Mouse (Mus musculus) thymus, postnatal 14 days (tissue): ENCODE data around the gene Agap1.

Experiments
- DNase-seq: peaks from one replicate; pipeline ENCODE4 v3.0.0; 2021

The Agap1 gene

GRCm38 (mm10) chr1:89621952-89622351 lies 167.3 kb downstream of the Agap1 start:
- DNase-seq, result no peak

- DNase-seq, result no peak
Measured at GRCm38 (mm10) chr1:89622801-89623200, 168.2 kb downstream of the Agap1 start.

DNA sequence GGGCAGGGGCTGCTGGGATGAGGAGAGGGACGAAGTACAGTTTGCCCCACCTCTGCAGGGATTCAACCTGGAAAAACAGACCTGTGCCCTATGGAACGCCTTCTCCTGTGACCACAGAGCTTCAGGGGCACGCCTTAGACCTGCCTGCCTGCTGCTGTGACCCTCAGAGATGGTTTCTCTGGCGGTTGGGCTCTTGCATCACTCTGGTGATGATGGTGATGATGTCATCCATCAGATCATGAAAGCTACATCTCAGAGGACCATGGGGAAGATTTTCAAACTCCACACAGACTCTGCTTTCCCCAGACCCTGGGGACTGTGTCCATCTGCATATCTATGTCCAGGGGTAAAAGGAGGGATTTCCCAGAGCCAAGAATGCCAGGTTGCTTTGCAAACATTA lies 170.7 kb downstream of the Agap1 start:
- DNase-seq, result no peak

- no peak for DNase-seq
Measured at GRCm38 (mm10) chr1:89625967-89626366, 171.4 kb downstream of the Agap1 start.

- DNase-seq, result no peak
Measured at GRCm38 (mm10) chr1:89626940-89627339, 172.3 kb downstream of the Agap1 start.

- no peak for DNase-seq
Measured at GRCm38 (mm10) chr1:89627650-89628049, 173.0 kb downstream of the Agap1 start.

- no peak for DNase-seq
Measured at GRCm38 (mm10) chr1:89630836-89631235, 176.2 kb downstream of the Agap1 start.

GRCm38 (mm10) chr1:89631747-89632146 lies 177.1 kb downstream of the Agap1 start:
- DNase-seq, result peak; percentile 27

DNA sequence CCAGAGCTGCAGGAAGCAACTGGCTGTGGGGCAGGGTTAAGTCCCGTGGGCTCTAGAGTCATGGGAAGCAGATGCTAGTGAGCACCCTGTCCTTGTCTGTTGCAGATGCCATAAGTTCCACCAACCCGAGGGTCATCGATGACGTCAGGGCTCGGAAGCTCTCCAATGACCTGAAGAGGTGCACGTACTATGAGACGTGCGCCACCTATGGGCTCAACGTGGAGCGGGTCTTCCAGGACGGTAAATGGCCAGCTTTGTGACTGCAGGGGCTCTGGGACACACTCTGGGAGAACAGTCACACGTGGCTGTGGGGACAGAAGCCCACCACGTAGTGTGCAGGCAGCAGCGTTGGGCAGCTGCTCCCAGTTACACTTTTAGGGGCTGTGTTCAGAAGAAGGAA lies 179.4 kb downstream of the Agap1 start:
- no peak for DNase-seq

DNA sequence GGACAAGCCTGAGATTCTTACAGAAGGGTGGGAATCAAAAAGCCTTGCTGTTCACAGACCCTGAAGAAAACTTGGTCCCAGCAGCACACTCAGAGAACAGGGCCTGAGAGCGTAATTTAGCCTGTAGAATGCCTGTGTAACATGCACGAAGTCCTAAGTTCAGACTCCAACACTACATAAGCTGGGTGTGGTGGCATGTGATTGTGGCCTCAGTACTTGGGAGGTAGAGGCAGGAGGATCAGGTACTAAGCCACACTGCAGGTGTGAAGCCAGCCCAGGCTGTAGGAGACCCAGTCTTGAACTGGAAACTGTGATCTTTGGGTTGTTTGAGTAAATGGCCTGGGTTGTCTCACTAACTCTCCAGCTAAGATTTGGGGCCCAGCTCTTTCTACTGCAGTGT lies 180.5 kb downstream of the Agap1 start:
- no peak for DNase-seq

DNA sequence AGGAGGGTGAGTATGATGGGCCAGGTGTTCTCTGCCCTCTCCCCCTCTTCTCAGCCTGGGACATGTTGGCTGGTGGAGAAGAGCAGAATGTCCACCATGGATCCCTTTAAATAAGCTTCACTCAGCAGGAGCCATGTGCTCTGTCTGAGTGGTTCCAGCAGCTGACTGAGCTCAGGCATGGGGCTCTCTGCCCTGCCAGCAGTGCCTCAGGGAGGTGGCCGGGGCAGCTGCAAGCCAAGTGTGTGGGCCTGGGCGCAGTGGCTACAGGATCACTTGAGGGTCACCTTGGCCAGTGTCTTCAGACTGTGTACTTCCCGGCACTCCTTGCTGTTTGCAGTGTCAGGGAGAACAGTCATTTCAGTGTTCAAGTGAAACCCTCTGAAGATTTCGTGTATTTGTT lies 183.1 kb downstream of the Agap1 start:
- no peak for DNase-seq

DNA sequence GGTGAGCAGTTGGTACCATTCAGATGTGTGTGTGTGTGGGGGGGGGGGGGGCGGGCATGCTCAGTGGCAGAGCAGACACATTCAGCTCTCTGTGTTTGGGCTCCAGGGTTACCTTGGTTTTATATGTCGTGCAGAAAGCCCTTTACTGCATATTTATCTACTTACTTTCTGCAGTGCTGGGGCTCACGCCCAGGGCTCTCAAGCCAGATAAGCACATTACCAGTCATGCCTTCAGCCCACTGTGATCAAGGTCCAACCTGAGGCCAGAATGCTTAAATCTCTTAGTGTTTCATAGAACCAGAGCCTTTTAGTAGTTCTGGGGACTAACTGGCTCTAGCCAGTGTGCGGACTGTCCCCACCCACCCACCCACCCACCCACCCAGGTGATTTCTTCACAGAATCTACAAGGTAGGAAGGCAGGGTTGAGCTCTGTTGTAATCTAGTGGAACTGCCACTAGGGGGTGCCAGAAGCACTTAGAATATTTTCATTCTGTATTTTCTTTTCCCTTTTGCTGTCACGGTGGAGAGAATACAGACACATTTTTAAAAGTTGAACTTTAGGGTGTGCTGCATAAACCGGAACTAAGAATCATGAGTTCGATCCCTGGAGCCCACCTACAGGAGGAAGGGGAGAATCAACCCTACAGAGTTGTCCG lies 189.0 kb downstream of the Agap1 start:
- peak; percentile 58 for DNase-seq

- DNase-seq, result peak; percentile 54
Measured at GRCm38 (mm10) chr1:89644120-89644519, 189.5 kb downstream of the Agap1 start.

- peak; percentile 83 for DNase-seq
Measured at GRCm38 (mm10) chr1:89646326-89647018, 191.9 kb downstream of the Agap1 start.

- no peak for DNase-seq
Measured at GRCm38 (mm10) chr1:89647505-89647904, 192.9 kb downstream of the Agap1 start.

DNA sequence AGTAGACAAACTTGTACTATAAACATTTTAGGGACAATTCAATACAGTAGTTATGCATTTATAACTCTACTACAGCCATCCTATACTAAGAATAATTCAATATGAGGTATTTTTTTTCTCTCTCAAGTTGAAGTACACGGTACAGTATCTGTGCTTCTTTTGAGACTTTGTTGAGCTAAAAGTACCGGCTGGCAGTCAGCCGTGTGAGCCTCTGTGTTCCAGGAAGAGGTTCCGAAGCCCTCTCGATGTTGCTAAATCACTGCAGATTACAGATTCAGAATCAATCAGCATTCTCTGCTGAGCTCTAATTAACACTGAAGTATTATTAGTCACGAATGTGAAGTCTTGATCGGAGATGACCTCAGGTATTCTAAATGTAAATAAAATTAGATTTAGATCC lies 196.0 kb downstream of the Agap1 start:
- DNase-seq, result no peak

DNA sequence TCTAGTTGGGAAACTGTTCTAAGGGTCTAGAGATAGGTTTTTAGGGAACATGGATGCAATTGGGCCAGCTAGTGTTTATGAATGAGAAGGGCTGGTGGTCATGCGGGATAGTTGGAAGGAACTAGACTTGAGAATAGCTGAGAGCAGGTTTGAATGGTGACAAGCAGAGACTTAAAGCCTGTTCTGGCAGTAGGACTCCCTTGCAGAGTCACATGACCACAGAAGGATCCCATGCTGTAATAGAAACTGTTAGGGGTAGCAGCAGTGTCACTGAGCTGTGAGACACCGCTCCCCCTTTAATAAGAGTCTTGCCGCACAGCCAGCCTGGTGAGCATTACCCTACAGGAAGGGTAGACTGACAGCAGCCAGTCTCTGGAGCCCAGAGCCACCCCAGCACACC lies 201.6 kb downstream of the Agap1 start:
- no peak for DNase-seq

GRCm38 (mm10) chr1:89656643-89657321 lies 202.2 kb downstream of the Agap1 start:
- DNase-seq, result no peak

DNA sequence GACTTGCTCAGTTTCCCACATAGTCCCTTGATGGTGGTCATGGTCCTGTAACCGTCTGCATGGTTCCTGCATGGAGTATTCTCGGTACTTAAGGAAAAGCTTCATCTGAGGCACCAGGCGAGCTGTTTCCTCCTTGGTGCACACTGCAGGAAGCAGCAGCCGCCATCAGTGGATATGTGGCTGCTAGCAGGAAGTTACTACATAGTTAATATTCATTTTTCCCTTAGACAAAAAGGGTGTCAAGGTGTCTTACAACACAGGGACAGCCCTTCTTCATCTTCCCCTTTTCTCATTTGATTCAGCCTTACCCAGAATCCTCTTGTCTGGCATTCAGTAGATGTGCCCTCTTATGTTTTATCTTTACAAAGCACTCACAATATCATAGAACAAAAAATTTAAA lies 206.2 kb downstream of the Agap1 start:
- no peak for DNase-seq

DNA sequence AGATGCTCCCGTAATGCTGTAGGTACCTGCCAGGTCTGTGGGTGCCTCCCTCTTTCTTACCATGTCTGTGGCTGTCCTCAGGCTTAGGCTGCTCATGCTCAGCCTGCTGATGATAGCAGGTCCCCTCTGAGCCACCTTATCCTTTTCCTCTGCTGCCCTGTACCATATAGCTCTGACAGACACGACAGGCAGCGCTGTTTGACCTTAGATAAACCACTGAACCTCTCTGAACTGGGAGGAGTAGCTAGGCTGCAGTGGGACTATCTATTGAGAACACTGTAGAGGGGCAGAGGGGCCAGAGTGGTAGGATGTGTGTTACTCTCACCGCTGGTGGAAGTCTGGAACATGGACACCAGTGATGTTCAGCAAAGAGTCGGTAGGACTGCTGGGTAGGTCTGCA lies 211.5 kb downstream of the Agap1 start:
- DNase-seq, result no peak

DNA sequence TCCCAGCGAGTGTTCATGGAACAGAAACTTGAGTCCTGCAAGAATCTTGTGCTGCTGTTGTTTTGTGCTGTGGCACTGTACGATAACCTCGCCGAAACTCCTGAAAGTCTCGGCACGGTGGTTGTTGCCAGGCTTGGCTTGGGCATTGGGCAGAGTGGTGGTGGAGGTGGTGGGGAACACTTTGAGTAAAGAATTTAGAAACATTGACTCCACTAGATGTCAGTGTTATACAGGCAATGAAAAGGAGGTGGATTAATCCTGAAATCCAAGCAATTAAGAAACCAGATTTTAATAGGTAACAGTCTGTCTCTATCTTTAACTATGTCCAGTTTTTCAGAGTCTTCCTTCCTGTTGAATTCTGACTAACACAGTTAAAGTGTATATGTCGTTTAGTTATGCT lies 212.8 kb downstream of the Agap1 start:
- no peak for DNase-seq

GRCm38 (mm10) chr1:89668635-89669034 lies 214.0 kb downstream of the Agap1 start:
- DNase-seq, result no peak

- DNase-seq, result no peak
Measured at GRCm38 (mm10) chr1:89671110-89671787, 216.6 kb downstream of the Agap1 start.

GRCm38 (mm10) chr1:89673071-89673470 lies 218.5 kb downstream of the Agap1 start:
- no peak for DNase-seq
